In the genomic region with DNA sequence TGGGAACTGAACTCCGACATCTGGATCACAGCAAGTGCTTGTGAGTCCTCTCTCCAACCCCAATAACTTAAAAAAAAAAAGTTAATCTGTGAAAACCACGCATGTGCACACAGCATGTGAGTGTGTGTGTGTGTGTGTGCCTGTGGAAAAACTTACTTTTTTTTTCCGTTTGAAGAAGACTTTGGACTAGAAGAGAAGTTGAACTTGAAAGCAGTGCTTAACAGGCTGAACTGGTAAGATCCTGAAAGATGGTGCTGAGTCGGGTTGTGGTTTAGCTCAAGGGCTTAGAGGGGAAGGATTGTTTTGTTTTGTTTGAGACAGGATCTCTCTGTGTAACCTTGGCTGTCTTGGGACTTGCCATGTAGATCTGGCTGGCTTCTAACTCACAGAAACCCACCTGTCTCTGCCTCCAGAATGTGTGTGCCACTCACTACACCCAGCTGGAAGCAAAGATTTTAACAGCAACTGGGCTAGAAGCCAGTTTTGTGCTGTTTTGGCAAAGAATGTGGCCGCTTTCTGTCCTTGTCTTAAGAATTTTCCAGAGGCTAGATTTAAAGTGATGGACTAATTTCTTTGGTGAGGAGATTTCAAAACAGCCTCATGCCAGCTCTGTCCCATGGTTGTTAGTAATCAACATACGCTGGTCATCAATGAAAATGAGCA, we compare ENCODE assay signal across 22 mouse cellular contexts. TPM values are rescaled to one million over a fixed set of nuclear protein-coding genes. Genes with fewer than 3 reads are reported as not detected.
DNase-seq lines count a peak whose midpoint lies in the region; TF ChIP-seq lines count a peak whose summit lies in the region.
"Had no signal": no experiment of that assay in that cellular context is flagged by ENCODE, and none has a peak within 500 bp of the region (broad histone marks: within the 10 kb centered on the region; RNA-seq: fewer than 3 reads in every experiment).

No protein-coding gene starts in this region.

- H3K4me3 ChIP-seq in kidney, adult 2 months (ENCODE audit: insufficient read depth, low read depth, low read length) = no peak overlapping the region
- no peak overlapping the region for H3K4me3 ChIP-seq in thymus, adult 2 months (ENCODE audit: control insufficient read depth, insufficient read depth, low read length)
- no peak overlapping the region for H3K4me3 ChIP-seq in small intestine, adult 2 months (ENCODE audit: low read depth, low read length)
- H3K4me3 ChIP-seq: erythroblast, embryonic 14.5 days; heart, embryonic 13.5 days; layer of hippocampus, adult 2 months; limb, embryonic 12.5 days; liver, embryonic 13.5 days; midbrain, embryonic 10.5 days; neural tube, embryonic 15.5 days had no signal

- H3K27ac ChIP-seq in kidney, adult 2 months (ENCODE audit: insufficient read depth, low read depth, low read length) = peak overlapping the region; percentile 59; the same call in 1 of the 2 replicates
- peak overlapping the region; percentile 72 for H3K27ac ChIP-seq in thymus, adult 2 months (ENCODE audit: control insufficient read depth, insufficient read depth, low read length)
- 0 out of 2 replicates have a peak overlapping the region, but pooled peaks have one; percentile 5 for H3K27ac ChIP-seq in small intestine, adult 2 months (ENCODE audit: insufficient read depth, low read depth, low read length)
- H3K27ac ChIP-seq: heart, embryonic 13.5 days; hindbrain, postnatal 0 days; layer of hippocampus, adult 2 months; limb, embryonic 12.5 days; liver, embryonic 13.5 days; midbrain, embryonic 10.5 days; neural tube, embryonic 15.5 days had no signal

- TF ChIP-seq POLR2A in kidney, adult 2 months (IDR thresholded peaks at IDR 0.05; ENCODE audit: low read depth, low read length) = no peak
- no peak for TF ChIP-seq POLR2A in thymus, adult 2 months (IDR thresholded peaks at IDR 0.05; ENCODE audit: control insufficient read depth, extremely low read depth, insufficient read depth, low read length, poor library complexity)
- no peak for TF ChIP-seq POLR2A in small intestine, adult 2 months (IDR thresholded peaks at IDR 0.05; ENCODE audit: low read depth, low read length)

- H3K36me3 ChIP-seq in kidney, adult 2 months (ENCODE audit: control insufficient read depth, insufficient read depth, low read length) = no peaks in the 10 kb centered on the region
- no peaks in the 10 kb centered on the region for H3K36me3 ChIP-seq in thymus, adult 2 months (ENCODE audit: control insufficient read depth, insufficient read depth, low read length)
- no peaks in the 10 kb centered on the region for H3K36me3 ChIP-seq in small intestine, adult 2 months (ENCODE audit: control insufficient read depth, insufficient read depth, low read length)
- H3K36me3 ChIP-seq: heart, embryonic 13.5 days; limb, embryonic 12.5 days; liver, embryonic 13.5 days; midbrain, embryonic 10.5 days; neural tube, embryonic 15.5 days had no signal

- peaks cover 6% of the 10 kb centered on the region for H3K4me1 ChIP-seq in kidney, adult 2 months (ENCODE audit: control insufficient read depth, insufficient read depth, low read length)
- peaks cover 50% of the 10 kb centered on the region for H3K4me1 ChIP-seq in thymus, adult 2 months (replicated peaks; ENCODE audit: control insufficient read depth, insufficient read depth, low read length)
- peaks cover 15% of the 10 kb centered on the region for H3K4me1 ChIP-seq in small intestine, adult 2 months (ENCODE audit: control insufficient read depth, insufficient read depth, insufficient read length, low read length)
- H3K4me1 ChIP-seq: neural tube, embryonic 15.5 days had no signal

- peak; percentile 74 for DNase-seq in kidney, adult 2 months
- no peak for DNase-seq in kidney, adult 18-20 months
- DNase-seq in thymus, adult 2 months = no peak
- DNase-seq in thymus, postnatal 25 days = no peak
- peak; percentile 39 for DNase-seq in T-cell, adult 2 months (ENCODE audit: low spot score)
- DNase-seq in heart, adult 11 months = no peak
- DNase-seq in adrenal gland, postnatal 4 days (ENCODE audit: low spot score in 2 of 2) = no peak
- DNase-seq: adrenal gland, postnatal 36 days; embryo, embryonic 11 days; heart, postnatal 4 days; liver, embryonic 13.5 days; lung, postnatal 10 days; thymus, adult 18-20 months had no signal

- no peak for TF ChIP-seq CTCF in kidney, adult 2 months (conservative IDR thresholded peaks at IDR 0.05; ENCODE audit: insufficient read depth, insufficient read length, low read depth, low read length)
- no peak for TF ChIP-seq CTCF in thymus, adult 2 months (IDR thresholded peaks at IDR 0.05; ENCODE audit: borderline replicate concordance, control insufficient read depth, extremely low read depth, insufficient read depth, low read length, poor library complexity)
- no peak for TF ChIP-seq CTCF in small intestine, adult 2 months (IDR thresholded peaks at IDR 0.05; ENCODE audit: extremely low read depth, insufficient read length, insufficient replicate concordance, low read depth, low read length)

- WGBS in kidney, adult 2 months = 58% methylated on average over 6 of the region's 6 CpGs
- WGBS in thymus, adult 2 months = 45% methylated on average over 6 of the region's 6 CpGs
- WGBS in small intestine, adult 2 months = 69% methylated on average over 6 of the region's 6 CpGs

- no peaks in the 10 kb centered on the region for H3K27me3 ChIP-seq in kidney, adult 2 months (replicated peaks; ENCODE audit: control insufficient read depth, insufficient read depth, low read length)
- no peaks in the 10 kb centered on the region for H3K27me3 ChIP-seq in thymus, adult 2 months (ENCODE audit: control insufficient read depth, insufficient read depth, low read length)
- no peaks in the 10 kb centered on the region for H3K27me3 ChIP-seq in small intestine, adult 2 months (ENCODE audit: control insufficient read depth, insufficient read depth, low read length)
- H3K27me3 ChIP-seq: limb, embryonic 12.5 days; liver, embryonic 13.5 days; neural tube, embryonic 15.5 days; Patski had no signal

RNA-seq across cellular contexts. Expression of gene Baiap2, which starts 12.8 kb away (rescaled TPM):
- polyA plus RNA-seq in kidney, adult 2 months (2012; rRNA removed) = 78.1 and 88.4 TPM in 2 replicates
- polyA plus RNA-seq in thymus, adult 2 months (2012; rRNA removed) = 53.7 and 59.8 TPM in 2 replicates
- polyA plus RNA-seq in small intestine, adult 2 months (2012; rRNA removed) = 10.7 and 12.7 TPM in 2 replicates
- 10 to 100 TPM; 24.1 to 26.5 TPM for total RNA-seq in adrenal gland, postnatal 4 days (2021)

RNA-seq across cellular contexts. Expression of gene Chmp6, which starts 16.5 kb away (rescaled TPM):
- 97.2 and 106 TPM in 2 replicates for polyA plus RNA-seq in kidney, adult 2 months (2012; rRNA removed)
- polyA plus RNA-seq in thymus, adult 2 months (2012; rRNA removed) = 59.2 and 59.7 TPM in 2 replicates
- 69.0 and 137 TPM in 2 replicates for polyA plus RNA-seq in small intestine, adult 2 months (2012; rRNA removed)
- total RNA-seq in adrenal gland, postnatal 4 days (2021) = 10 to 100 TPM; 51.4 to 54.3 TPM

Comparison
In these comparisons a context has a peak if more than half of its experiments do, and no peak if none do; other contexts are left out.
1. DNase-seq: peak in kidney, adult 2 months (single experiment) and T-cell, adult 2 months (single experiment); none in kidney, adult 18-20 months (single experiment), thymus, adult 2 months (single experiment), thymus, postnatal 25 days (single experiment), heart, adult 11 months (single experiment) and adrenal gland, postnatal 4 days (0 of 2).
2. H3K27ac ChIP-seq: peak in every context shown above with its lines; median percentile 72 in thymus, adult 2 months; 59 in kidney, adult 2 months; 5 in small intestine, adult 2 months.